In the genomic region with DNA sequence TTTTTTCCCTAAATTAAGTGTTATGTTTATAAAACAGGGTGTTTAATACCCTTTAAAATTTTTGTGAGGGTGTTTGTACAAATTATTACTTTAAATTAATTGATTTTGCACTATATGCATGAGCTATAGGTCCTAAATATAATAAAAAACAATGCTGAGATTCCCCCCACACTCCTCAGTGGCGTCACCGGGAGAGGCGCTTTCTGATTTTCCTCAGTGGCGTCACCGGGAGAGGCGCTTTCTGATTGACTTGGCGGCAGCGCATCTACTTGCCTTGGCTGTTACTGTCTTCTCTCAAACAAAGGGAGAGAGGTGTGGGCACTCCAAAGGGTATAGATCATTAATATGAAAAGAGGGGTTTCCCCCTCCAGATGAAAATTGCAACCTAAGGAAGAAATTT, we compare ENCODE assay signal across 16 mouse cellular contexts.
"Had no signal": no experiment of that assay in that cellular context is flagged by ENCODE, and none has a peak within 500 bp of the region (broad histone marks: within the 10 kb centered on the region; RNA-seq: fewer than 3 reads in every experiment).

No protein-coding gene starts in this region.

- H3K4me1 ChIP-seq: liver, embryonic 15.5 days; stomach, embryonic 15.5 days had no signal

- ATAC-seq: lung, postnatal 0 days; midbrain, embryonic 15.5 days had no signal

- H3K4me3 ChIP-seq: limb, embryonic 12.5 days; liver, embryonic 15.5 days; midbrain, embryonic 15.5 days; stomach, embryonic 15.5 days had no signal

- H3K27ac ChIP-seq: kidney, postnatal 0 days; limb, embryonic 12.5 days; liver, embryonic 15.5 days; stomach, embryonic 15.5 days had no signal

- H3K9me3 ChIP-seq: limb, embryonic 12.5 days; liver, embryonic 15.5 days; midbrain, embryonic 15.5 days; stomach, embryonic 15.5 days had no signal

- DNase-seq: kidney, adult 11 months; kidney, adult 9 months; kidney, postnatal 36 days; layer of hippocampus, adult 9-11 months; layer of hippocampus, postnatal 36 days; lung, adult 2 months; lung, postnatal 36 days; retina, postnatal 1 day; right cerebral cortex, postnatal 14 days; thymus, postnatal 36 days had no signal

- H3K4me2 ChIP-seq: liver, embryonic 15.5 days; midbrain, embryonic 15.5 days; stomach, embryonic 15.5 days had no signal

- H3K36me3 ChIP-seq: limb, embryonic 12.5 days; liver, embryonic 15.5 days; midbrain, embryonic 15.5 days; stomach, embryonic 15.5 days had no signal

- H3K9ac ChIP-seq: limb, embryonic 12.5 days; liver, embryonic 15.5 days; midbrain, embryonic 15.5 days; stomach, embryonic 15.5 days had no signal

- H3K27me3 ChIP-seq: liver, embryonic 15.5 days; midbrain, embryonic 15.5 days; stomach, embryonic 15.5 days had no signal
